Mouse (Mus musculus) adrenal gland, postnatal 14 days (tissue): Measurements from ENCODE around the gene Itpr2. TPM values are rescaled to one million over a fixed set of nuclear protein-coding genes. Genes with fewer than 3 reads are reported as not detected.
"Not testable (repeated sequence)": the region's sequence is repeated elsewhere in the genome, so short reads cannot be mapped to it uniquely, and the experiment has no call there.

Source experiments
- DNase-seq: peaks from one replicate; pipeline ENCODE4 v3.0.0; 2021; ENCODE audit warnings: mixed read lengths
- total RNA-seq: library from RNA; stranded (reverse); gene quantifications from 2 replicates; pipeline ENCODE4 v1.2.3, GENCODE M21; 2021

Itpr2 gene
- total RNA-seq, 1 experiment from 2014 or later = 93.3 TPM

DNA sequence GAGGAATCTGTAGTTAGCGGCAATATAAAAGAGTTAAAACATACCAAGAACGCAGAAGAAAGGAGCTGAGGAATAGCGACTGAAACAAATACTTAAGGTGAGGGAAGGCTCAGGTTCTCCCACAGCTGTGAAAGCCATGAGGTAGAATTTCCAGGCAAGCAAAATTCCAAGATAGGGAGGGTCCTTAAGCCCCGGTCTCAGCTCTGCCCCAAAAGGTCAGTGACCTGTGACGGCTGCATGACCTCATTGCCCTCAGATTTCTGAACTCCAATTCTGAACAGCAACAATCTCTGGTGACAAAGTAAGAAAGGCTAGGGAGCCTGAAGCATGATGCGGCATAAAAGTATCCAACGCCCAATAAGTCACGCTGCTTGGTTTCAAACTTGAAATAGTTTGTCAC, 33.7 kb downstream of the Itpr2 start:
- DNase-seq = no peak

DNA sequence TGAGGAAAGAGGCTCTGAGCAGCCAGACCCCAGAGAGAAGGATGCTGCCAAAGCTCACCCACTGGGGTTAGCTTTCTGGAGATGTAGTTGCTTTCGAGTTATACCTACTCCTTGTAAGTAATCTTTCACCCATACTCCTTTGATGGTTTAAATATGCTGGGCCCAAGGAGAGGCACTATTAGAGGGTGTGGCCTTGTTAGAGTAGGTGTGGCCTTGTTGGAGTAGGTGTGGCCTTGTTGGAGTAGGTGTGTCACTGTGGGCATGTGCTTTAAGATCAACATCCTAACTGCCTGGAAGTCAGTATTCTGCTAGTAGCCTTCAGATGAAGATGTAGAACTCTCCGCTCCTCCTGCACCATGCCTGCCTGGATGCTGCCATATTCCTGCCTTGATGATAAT, 37.4 kb downstream of the Itpr2 start:
- not testable (repeated sequence) for DNase-seq

DNA sequence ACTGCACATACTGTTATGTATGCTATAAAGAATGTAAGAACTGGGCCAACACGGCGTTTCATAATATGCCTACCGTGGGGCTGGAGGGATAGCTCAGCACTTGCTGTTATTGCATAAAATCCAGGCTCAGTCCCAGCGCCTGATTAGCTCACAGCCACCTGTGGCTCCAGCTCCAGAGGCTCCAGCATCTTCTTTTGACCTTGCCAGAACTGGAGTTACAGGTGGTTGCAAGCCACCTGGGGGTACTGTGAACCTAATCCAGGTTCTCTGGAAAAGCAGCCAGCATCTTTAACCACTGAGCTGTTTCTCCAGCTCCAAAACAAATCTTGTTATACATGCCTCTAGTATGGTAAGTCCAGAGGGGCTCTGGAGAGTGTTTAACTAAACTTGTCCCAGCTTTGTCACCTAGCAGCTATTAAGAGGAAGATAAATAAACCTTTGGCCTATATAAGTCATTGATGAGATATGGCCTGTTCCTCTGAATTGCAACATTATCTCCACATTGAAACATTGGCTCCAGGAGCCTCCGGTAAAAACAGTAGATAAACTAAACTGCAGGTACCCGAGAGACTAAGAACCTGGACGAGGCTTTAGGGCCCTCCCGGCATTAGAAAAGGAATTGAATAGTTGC, 37.9 kb downstream of the Itpr2 start:
- DNase-seq = peak; percentile 23

DNA sequence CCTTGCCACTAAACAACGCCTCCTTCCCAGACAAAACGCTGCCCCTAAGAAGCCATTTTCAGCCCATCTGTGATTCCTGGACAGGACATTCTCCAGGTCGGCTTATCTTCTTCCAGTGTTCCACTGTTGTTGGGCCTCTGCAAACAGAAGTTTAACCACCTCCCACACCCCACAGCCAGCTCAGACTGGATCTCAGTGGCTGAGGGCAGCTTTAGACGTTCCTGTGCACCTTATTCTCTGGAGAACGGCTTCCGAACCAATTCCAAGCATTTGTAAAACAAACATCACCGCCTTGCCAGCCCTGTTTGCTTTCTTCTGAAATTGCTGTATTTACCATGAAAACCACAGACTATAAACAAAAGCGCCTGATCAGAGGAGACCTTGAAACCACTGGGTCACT, 41.1 kb downstream of the Itpr2 start:
- no peak for DNase-seq

DNA sequence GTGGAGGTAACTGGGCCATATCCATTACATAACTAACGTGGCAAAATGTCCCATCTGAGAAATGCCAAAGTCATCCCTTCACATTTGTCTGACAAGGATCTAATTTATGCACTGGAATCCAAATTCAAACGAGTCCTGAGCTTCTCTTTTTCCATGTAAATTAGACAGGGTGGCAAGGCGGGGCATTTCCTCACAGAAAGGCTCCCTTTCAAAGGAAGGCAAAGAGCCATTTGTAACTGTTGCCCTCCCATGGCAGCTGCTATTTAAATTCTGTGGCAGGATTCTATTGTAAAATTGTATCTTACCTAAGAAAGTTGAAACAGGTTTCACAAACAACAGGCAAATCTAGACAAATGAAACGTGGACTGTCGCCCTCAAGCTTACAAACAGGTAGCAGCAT, 43.6 kb downstream of the Itpr2 start:
- DNase-seq = no peak

DNA sequence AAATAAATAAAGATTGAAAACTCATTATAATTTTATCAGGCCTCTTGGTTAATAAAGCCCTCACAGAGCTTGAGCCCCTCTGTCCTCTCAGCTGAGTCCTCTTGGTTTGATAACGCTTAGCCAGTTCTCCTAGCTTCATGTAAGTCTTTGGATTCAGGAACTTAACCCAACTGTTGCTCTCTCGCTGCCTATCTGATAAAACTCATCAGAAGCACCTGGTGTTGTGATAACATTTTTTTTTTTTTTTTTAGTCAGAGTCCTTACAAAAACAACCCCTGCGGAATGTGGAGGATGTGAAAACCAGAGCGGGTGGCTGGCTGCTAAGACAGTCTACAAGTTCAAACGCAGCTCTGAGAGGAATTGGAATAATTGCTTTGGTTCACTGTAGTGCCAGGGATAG, 45.3 kb downstream of the Itpr2 start:
- no peak for DNase-seq

DNA sequence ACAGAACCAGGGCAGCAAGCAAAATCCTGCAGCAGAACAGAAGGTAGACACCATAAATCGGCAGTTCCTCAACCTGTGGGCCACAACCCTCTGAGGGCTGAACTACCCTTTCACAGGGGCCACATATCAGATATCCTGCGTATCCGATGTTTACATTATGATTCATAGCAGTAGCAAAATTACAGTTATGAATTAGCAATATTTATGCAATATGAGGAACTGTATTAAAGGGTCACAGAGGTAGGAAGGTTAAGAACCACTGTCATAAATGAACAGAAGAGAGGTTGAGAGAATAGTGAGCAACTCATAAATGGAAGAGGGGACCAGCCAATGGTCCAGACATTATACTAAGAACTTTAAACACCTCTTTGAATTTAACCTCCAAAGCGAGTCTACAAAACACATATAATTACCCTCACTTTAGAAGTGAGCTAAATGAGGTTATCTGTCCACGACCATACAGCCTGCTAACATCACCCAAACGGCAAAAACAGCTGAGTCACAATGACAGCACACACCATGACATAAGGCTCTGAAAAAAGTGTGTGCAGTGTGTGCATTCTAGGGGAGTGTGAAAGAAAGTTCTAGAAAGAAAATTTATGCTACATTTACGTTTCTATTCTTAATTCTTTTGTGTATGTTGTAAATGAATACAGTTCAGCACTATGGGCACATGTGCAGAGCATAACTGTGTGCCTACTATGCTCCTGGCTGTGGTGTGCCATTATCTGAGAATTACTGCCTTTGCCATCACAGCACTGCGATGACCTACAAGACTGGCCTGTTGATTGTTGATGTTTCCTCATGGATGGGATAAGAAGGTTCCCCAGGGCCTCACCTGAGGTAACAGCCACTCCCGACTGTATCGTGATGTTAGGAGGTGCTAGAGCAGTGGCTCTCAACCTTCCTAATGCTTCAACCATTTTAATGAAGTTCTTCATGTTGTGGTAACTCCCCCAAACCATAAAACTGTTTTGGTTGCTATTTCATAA, 47.2 kb downstream of the Itpr2 start:
- no peak for DNase-seq

DNA sequence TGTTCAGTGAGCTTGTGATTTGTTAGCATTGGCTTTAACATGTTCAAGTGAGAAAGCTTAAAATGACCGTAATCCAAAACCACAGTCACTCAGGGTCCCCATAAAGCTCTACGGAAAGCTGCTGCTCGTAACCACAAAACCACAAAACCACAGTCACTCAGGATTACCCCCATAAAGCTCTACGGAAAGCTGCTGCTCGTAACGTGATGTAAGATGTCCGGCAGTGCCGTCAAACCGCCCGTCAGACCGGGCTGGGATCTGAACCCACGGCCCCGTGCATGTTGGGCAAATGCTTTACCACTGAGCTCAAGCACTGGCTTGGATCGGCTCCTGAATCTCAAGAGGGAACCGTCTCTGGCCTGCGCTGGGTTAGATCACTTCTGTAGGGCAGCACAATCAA, 49.5 kb downstream of the Itpr2 start:
- no peak for DNase-seq

DNA sequence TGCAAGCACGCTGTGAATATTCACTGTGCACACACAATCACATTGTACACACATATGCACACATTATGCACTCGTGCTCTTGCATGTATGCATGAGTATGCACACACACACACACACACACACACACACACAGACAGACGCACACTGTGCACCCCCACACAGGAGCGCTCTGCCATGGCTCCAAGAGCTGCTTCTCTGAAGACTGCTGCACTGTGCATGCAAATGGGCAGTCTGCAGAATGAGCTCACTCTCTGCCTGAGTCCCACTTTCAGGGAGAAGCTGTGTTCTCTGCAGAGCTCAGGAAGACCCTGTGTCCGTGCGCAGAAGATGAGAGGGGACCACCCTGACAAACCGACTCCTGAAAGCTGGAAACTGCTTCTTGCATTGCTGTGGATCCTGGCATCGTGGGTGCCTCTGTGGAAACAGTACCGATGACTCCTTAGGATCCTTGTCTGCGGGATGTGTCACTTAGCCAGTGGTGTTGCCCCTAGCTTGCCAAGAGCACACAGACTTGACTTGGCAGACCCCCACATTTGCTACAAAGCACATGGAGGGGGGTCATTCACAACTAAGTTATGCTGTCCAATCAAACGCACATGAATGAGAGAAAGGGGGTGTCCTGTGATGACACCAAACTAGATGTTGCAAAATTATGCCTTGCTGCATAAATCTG, 55.9 kb downstream of the Itpr2 start:
- DNase-seq = peak; percentile 41

DNA sequence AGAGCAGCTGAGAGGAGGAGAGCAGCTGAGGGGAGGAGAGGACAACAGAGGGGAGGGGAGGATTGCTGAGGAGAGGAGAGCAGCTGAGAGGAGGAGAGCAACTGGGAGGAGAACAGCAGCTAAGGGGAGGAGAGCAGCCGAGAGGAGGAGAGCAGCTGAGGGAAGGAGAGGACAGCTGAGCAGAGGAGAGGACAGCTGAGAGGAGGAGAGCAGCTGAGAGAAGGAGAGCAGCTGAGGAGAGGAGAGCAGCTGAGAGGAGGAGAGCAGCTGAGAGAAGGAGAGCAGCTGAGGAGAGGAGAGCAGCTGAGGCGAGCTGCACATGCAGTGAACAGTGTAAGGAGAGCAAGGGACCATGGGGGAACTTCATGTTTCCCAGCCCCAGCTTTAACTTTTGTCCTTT, 62.2 kb downstream of the Itpr2 start:
- DNase-seq = no peak

DNA sequence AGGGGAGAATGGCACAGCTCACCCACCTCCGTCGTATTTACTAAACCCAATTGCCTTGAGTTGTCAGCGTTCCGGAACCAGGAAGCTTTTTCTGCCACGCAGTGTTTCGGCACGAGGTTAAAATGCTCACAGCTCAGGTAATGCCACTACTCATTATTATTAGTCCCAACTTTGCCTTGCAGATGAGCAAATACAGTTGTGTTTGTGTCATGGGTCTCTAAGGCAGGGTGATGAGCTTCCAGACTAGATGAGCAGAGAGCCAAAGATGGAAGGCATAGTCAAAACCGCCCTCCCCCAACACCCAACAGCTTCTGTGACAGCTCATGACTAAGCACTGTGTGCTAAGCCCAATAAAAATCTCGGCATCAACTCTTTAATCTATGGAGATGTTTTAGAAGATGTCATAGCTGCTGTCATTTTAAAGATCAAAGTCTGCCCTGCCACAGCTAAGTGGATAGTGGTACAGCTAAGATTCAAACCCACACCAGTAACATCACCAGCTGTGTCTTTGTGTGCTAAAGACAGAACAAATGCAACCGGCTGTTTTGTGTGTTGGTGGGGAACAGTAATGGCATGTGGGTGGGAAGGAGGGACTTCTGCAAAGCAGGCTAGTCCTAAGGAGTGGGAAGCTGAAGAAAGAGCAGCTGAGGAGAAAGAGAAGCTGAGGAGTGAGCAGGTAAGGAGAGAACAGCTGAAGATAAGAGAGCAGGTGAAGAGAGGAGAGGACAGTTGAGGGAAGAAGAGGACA, 62.8 kb downstream of the Itpr2 start:
- DNase-seq = peak; percentile 27

DNA sequence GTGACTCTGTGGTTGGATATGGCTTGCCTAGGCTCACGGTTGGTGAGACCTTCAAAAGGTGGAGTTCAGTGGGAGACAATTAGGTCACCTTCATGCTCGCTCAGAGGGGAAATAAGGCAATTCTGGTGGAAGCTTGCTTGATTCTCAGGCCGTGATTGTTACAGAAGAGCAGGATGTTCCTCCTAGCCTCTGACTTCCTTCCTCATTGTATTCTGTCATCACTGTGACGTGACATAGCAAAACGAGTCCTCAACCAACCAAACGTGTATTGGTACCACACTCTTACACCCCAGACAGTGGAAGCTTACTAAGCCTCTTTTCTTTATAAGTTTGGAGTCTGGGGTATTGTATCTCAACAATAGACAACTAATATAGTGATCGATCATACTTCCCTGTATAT, 64.0 kb downstream of the Itpr2 start:
- no peak for DNase-seq

DNA sequence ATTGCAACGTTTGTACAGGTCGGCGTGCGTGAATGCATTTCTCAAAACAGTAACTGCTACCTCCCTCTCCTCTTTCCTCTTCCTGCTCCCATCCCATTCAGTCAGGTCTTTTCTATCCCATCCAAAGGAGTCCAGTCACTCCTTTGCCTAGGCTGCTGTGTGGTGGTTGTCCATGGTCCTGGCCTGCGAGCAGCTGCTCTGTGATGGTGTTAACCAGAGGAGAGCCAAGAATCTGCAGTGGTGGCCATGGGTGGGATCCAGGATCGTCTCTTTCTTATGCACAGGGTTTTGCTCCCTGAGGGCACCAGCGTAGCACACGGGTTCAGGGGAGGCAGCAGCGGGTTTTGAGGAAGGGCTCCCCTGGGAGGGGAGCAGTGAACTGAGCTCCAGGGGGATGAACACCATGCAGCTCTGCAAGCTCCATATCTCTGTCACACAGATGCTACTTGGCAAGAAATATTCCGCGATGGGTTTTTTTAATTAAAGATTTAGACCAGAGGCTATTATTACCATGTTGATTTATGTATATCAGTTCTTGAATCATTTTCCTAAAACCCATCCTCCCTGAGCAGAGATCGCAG, 65.0 kb downstream of the Itpr2 start:
- DNase-seq = no peak

DNA sequence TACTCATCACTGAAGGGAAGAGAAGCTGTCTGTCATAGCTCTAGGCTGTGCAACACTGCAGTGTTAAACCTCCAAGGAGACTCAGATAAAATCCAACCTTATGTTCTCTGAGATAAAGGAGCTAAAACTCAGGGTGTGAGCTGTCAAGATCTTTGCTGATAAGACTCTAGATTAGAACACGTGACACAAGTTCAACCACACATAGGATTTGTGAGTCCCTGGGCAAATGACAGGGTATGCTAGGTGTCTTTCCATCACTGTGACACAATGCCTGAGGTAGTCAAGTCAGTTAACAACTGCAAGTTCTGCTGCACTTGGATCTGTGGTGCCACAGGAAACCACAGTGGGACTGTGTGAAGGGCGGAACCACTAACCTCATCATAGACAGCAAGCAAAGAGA, 67.8 kb downstream of the Itpr2 start:
- DNase-seq = no peak

DNA sequence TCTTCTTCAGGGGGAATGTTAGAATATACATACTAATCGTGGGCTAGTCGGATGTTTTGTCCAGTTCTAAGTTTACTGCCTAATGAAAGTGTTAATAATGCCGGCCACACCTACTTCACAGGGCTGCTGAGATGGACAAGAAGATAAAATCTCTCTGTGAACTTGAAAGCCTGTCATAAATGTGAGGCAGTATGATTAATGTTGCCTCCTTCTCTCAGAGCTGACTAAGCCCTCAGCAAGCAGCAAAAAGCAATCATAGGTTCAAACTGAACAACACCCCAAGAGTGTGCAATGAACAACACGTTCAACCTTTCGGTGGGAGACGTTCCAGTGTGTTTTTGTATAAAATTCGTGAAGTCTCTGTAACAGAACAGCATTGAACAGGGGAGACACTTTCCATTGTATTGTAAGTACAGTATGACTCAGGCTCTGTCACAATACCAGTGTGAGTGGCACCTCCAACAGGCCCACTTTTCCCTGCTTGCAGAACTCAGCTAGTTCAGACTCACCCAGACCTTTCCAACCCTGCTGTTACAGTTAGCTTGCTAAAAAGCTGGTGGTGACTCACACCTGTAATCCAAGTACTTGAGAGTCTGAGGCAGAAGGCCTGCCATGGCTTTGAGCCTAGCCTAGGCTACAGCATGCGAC, 69.7 kb downstream of the Itpr2 start:
- DNase-seq = peak; percentile 57

DNA sequence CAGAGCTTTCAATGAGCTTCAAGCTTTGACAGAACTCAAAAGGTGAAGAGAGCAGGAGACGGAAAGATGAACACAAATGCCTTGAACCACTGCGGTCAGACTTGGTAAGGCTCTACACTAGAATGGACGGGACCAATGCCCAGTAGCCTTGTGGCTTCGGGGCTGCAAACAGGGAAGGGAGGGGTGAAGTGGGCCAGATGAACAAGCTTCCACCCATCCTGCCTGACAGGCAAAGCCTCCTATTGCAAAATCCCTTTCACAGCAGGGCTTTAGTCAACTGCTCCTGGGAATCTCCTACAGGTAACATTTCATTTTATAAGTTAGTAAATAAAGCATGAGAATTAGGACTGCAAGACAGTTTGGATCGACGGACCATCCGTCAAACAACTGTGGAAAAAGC, 70.2 kb downstream of the Itpr2 start:
- DNase-seq = peak; percentile 34

DNA sequence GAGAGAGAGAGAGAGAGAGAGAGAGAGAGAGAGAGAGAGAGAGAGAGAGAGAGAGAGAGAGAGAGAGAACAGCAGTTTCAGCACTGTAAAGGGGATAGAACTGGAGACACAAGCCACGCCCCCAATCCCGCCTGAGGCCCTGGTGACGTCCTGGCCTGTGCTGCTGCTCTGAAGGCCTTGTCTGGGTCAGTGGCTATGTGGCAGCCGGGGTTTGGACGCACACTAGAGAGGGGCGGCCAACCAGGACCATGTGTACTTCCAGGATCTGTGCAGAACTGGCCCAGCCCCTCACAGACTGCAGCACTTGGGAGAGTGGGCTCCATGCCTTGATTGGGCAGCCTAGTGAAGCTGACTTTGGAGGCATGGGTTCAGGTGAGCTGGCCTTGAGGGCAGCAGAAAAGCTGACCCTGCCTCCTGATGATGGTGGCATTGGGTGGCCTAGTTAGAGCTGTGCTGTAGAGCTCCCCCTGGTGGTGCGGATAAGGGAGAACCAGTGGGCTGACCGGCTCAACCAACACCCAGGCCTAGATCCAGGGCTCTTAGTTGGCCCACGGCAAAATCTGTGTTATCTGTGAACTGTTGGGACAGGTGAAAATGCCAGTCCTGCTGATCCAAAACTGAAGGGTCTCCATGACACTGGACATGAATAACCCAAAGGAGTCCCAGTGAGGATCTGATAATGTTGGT, 72.2 kb downstream of the Itpr2 start:
- peak; percentile 70 for DNase-seq

DNA sequence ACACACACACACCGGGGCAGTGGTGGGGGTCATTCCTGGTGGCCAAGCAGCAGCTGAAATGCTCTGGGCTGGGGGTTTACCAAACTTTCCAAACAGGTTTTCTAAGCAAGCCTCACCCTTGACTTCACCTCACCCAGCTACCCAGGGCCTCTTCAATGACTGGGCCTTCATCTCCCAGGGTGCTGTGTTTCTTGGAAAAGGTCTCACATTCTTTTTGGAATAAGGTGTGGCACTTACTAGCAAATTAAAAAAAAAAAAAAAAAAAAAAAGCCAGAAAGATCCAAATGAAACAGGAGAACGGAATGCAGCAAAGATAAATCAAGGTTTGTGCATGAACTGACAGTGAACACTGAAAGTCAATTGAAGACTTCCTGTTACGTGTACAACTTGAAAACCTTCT, 77.2 kb downstream of the Itpr2 start:
- no peak for DNase-seq

DNA sequence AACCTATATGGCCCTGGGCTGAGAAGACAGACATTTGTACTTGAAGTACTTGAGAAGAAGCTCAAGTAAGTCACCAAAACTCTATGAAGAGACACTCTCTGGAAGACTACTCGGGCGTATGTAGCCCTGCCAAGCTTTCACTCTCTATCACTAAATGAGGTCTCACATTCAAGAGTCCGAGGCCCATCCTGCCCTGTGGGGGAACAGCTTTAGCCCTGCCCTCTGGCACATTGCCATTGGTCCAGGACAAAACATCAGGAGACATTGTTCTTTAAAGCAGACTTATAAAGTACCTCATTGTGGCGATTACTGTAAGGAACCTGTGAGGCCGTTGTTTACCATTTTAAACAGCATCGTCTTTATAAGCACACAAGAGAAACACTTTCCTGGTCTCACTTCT, 77.7 kb downstream of the Itpr2 start:
- DNase-seq = no peak

DNA sequence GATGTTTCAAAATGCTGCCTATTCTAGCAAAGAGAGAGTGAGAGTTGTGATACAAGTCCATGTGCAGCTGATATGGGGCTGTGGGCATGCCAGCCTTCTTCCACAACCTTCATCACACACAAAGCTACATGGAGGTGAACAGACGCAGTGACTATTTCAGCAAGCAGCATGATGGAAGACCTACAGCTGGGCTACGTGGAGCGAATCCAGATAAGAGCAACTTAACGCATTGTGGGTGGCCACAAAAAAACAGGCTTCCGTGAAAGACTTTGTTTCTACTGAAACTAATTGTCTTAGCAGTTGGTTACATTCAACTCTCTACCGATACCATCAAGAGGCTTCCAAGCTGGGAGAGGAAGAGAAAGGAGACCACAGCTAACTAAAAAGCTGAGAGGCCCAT, 81.3 kb downstream of the Itpr2 start:
- DNase-seq = no peak

DNA sequence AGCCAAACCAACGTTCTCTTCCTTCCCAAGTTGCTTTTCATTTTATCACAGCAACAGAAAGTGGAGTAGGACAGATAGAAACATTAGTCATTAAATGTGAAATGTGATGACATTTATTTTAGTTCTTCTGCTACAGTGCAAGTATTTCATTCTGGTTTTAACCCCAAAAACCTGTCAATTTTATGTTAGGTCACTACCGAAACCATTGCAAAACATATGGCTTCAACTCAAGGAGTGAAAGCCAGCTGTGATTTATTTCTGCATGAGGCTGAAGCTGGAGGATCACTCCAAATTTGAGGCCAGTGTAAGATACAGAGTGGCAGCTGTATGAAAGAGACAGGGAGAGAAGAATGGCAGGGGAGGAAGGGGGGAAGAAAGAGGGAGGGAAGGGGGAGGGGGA, 85.6 kb downstream of the Itpr2 start:
- DNase-seq = no peak
